Mouse (Mus musculus) neural tube, embryonic 13.5 days (tissue): ENCODE measurements at regions not wholly inside any gene's neighbourhood (a gene's known extent, or its start where the extent isn't known, plus 50 kb on each side); places are given as distances from the start of the nearest gene placed in this dataset.

Source experiments
- ATAC-seq: fragments of 200-750 bp; cut with Nextera tagmentation; 2 replicates; pipeline ENCODE4 v1.8.0; 2017; ENCODE audit warnings: low read depth, mild to moderate bottlenecking, moderate TSS enrichment, moderate library complexity
- H3K27ac ChIP-seq: fragments of 300-500 bp; sonication (generic); replicated peaks from 2 replicates; pipeline ENCODE4 v1.5.1; 2015; ENCODE audit warnings: moderate library complexity, mild to moderate bottlenecking, inconsistent platforms
- H3K27me3 ChIP-seq: fragments of 300-500 bp; sonication (generic); 2 replicates; pipeline ENCODE4 v1.6.1; 2015; ENCODE audit warnings: mild to moderate bottlenecking, inconsistent platforms
- H3K36me3 ChIP-seq: fragments of 300-500 bp; sonication (generic); 2 replicates; pipeline ENCODE4 v1.6.1; 2015; ENCODE audit warnings: mild to moderate bottlenecking, inconsistent platforms
- H3K4me1 ChIP-seq: fragments of 300-500 bp; sonication (generic); replicated peaks from 2 replicates; pipeline ENCODE4 v1.6.1; 2015; ENCODE audit warnings: inconsistent platforms
- H3K4me2 ChIP-seq: fragments of 300-500 bp; sonication (generic); 2 replicates; pipeline ENCODE4 v1.6.1; 2015; ENCODE audit warnings: inconsistent platforms, mild to moderate bottlenecking, moderate library complexity
- H3K4me3 ChIP-seq: fragments of 300-500 bp; sonication (generic); 2 replicates; pipeline ENCODE4 v1.5.1; 2015; ENCODE audit warnings: mild to moderate bottlenecking, inconsistent platforms
- H3K9ac ChIP-seq: fragments of 300-500 bp; sonication (generic); 2 replicates; pipeline ENCODE4 v1.6.1; 2015; ENCODE audit warnings: moderate library complexity, mild to moderate bottlenecking, inconsistent platforms
- H3K9me3 ChIP-seq: fragments of 300-500 bp; sonication (generic); 2 replicates; pipeline ENCODE4 v1.6.1; 2016; ENCODE audit warnings: inconsistent platforms
- WGBS: fragments of 180-500 bp; shearing (Covaris S2); methylation state at CpG from one replicate; pipeline ENCODE4 v1.1.7; 2015; 5-methylcytosine and 5-hydroxymethylcytosine counted together

- no peak overlapping the region for H3K27ac ChIP-seq
- no peaks in the 10 kb centered on the region for H3K9me3 ChIP-seq
- H3K36me3 ChIP-seq: no peaks in the 10 kb centered on the region
- H3K4me3 ChIP-seq: no peak overlapping the region
- 53% methylated on average over 6 of the region's 6 CpGs for WGBS
- H3K4me1 ChIP-seq: no peaks in the 10 kb centered on the region
- no peak overlapping the region for H3K4me2 ChIP-seq
- no peaks in the 10 kb centered on the region for H3K27me3 ChIP-seq
- no peak for ATAC-seq
- H3K9ac ChIP-seq: no peak overlapping the region
Measured at GRCm38 (mm10) chr12:78066024-78066423, 128.0 kb upstream of the Gm6657 start.

GRCm38 (mm10) chr12:78072935-78073334 lies 121.1 kb upstream of the Gm6657 start:
- 78% methylated on average over 9 of the region's 9 CpGs for WGBS
- Histone ChIP-seq H3K9me3 (no peaks in the 10 kb centered on the region), H3K4me2 (no peak overlapping the region), H3K27ac (no peak overlapping the region), H3K27me3 (no peaks in the 10 kb centered on the region), H3K36me3 (no peaks in the 10 kb centered on the region), H3K4me1 (no peaks in the 10 kb centered on the region), H3K9ac (no peak overlapping the region), H3K4me3 (no peak overlapping the region)
- ATAC-seq: no peak

- Histone ChIP-seq H3K36me3 (no peaks in the 10 kb centered on the region), H3K4me1 (no peaks in the 10 kb centered on the region), H3K27me3 (no peaks in the 10 kb centered on the region), H3K27ac (no peak overlapping the region), H3K9me3 (no peaks in the 10 kb centered on the region), H3K9ac (no peak overlapping the region), H3K4me3 (no peak overlapping the region), H3K4me2 (no peak overlapping the region)
- no peak for ATAC-seq
- WGBS: 89% methylated on average over 8 of the region's 8 CpGs
Measured at GRCm38 (mm10) chr12:78074290-78074802, 119.7 kb upstream of the Gm6657 start.

- Histone ChIP-seq H3K9ac (no peak overlapping the region), H3K4me1 (no peaks in the 10 kb centered on the region), H3K9me3 (no peaks in the 10 kb centered on the region), H3K4me2 (no peak overlapping the region), H3K27ac (no peak overlapping the region), H3K36me3 (no peaks in the 10 kb centered on the region), H3K4me3 (no peak overlapping the region), H3K27me3 (no peaks in the 10 kb centered on the region)
- ATAC-seq: no peak
- 54% methylated on average over 5 of the region's 5 CpGs for WGBS
Measured at GRCm38 (mm10) chr12:78077285-78077684, 116.8 kb upstream of the Gm6657 start.

- no peaks in the 10 kb centered on the region for H3K9me3 ChIP-seq
- no peak overlapping the region for H3K4me2 ChIP-seq
- ATAC-seq: no peak
- H3K9ac ChIP-seq: no peak overlapping the region
- WGBS: 86% methylated on average over 1 of the region's 1 CpGs
- H3K4me3 ChIP-seq: no peak overlapping the region
- H3K27me3 ChIP-seq: no peaks in the 10 kb centered on the region
- H3K27ac ChIP-seq: no peak overlapping the region
- no peaks in the 10 kb centered on the region for H3K36me3 ChIP-seq
- no peaks in the 10 kb centered on the region for H3K4me1 ChIP-seq
Measured at GRCm38 (mm10) chr12:78082163-78082562, 111.9 kb upstream of the Gm6657 start.

- no peak overlapping the region for H3K9ac ChIP-seq
- WGBS: 91% methylated on average over 5 of the region's 5 CpGs
- no peaks in the 10 kb centered on the region for H3K36me3 ChIP-seq
- H3K4me2 ChIP-seq: no peak overlapping the region
- no peaks in the 10 kb centered on the region for H3K27me3 ChIP-seq
- no peak overlapping the region for H3K27ac ChIP-seq
- H3K9me3 ChIP-seq: no peaks in the 10 kb centered on the region
- ATAC-seq: no peak
- H3K4me1 ChIP-seq: 0 out of 2 replicates have a peak, but pooled peaks cover 5% of the 10 kb centered on the region
- H3K4me3 ChIP-seq: no peak overlapping the region
Measured at GRCm38 (mm10) chr12:78086016-78086415, 108.0 kb upstream of the Gm6657 start.

- H3K4me1 ChIP-seq: 0 out of 2 replicates have a peak, but pooled peaks cover 5% of the 10 kb centered on the region
- 70% methylated on average over 1 of the region's 1 CpGs for WGBS
- no peak overlapping the region for H3K4me3 ChIP-seq
- H3K27me3 ChIP-seq: no peaks in the 10 kb centered on the region
- no peaks in the 10 kb centered on the region for H3K9me3 ChIP-seq
- no peak overlapping the region for H3K4me2 ChIP-seq
- no peak for ATAC-seq
- no peak overlapping the region for H3K27ac ChIP-seq
- H3K9ac ChIP-seq: no peak overlapping the region
- no peaks in the 10 kb centered on the region for H3K36me3 ChIP-seq
Measured at GRCm38 (mm10) chr12:78087921-78088320, 106.1 kb upstream of the Gm6657 start.

GRCm38 (mm10) chr12:78094471-78094870 lies 99.6 kb upstream of the Gm6657 start:
- Histone ChIP-seq H3K9ac (no peak overlapping the region), H3K27ac (no peak overlapping the region), H3K4me2 (no peak overlapping the region), H3K4me1 (0 out of 2 replicates have a peak, but pooled peaks cover 5% of the 10 kb centered on the region), H3K27me3 (no peaks in the 10 kb centered on the region), H3K4me3 (no peak overlapping the region), H3K36me3 (no peaks in the 10 kb centered on the region), H3K9me3 (no peaks in the 10 kb centered on the region)
- ATAC-seq: no peak
- 85% methylated on average over 4 of the region's 4 CpGs for WGBS

- H3K27ac ChIP-seq: no peak overlapping the region
- H3K4me3 ChIP-seq: no peak overlapping the region
- H3K9me3 ChIP-seq: no peaks in the 10 kb centered on the region
- no peak for ATAC-seq
- H3K27me3 ChIP-seq: no peaks in the 10 kb centered on the region
- no peaks in the 10 kb centered on the region for H3K36me3 ChIP-seq
- 72% methylated on average over 2 of the region's 2 CpGs for WGBS
- no peak overlapping the region for H3K4me2 ChIP-seq
- H3K4me1 ChIP-seq: no peaks in the 10 kb centered on the region; the same call in 1 of the 2 replicates
- H3K9ac ChIP-seq: no peak overlapping the region
Measured at GRCm38 (mm10) chr12:78095352-78095751, 98.7 kb upstream of the Gm6657 start.

- Histone ChIP-seq H3K4me3 (no peak overlapping the region), H3K27ac (no peak overlapping the region), H3K27me3 (no peaks in the 10 kb centered on the region), H3K9me3 (no peaks in the 10 kb centered on the region), H3K9ac (no peak overlapping the region), H3K36me3 (no peaks in the 10 kb centered on the region), H3K4me2 (no peak overlapping the region), H3K4me1 (no peaks in the 10 kb centered on the region; the same call in 1 of the 2 replicates)
- WGBS: 89% methylated on average over 2 of the region's 2 CpGs
- no peak for ATAC-seq
Measured at GRCm38 (mm10) chr12:78095916-78096315, 98.1 kb upstream of the Gm6657 start.

- no peak overlapping the region for H3K4me2 ChIP-seq
- H3K9ac ChIP-seq: no peak overlapping the region
- H3K27ac ChIP-seq: no peak overlapping the region
- no peaks in the 10 kb centered on the region; the same call in 1 of the 2 replicates for H3K4me1 ChIP-seq
- H3K9me3 ChIP-seq: no peaks in the 10 kb centered on the region
- ATAC-seq: 0 out of 2 replicates have a peak, but pooled peaks have one; percentile 15
- no peaks in the 10 kb centered on the region for H3K27me3 ChIP-seq
- no peaks in the 10 kb centered on the region for H3K36me3 ChIP-seq
- no peak overlapping the region for H3K4me3 ChIP-seq
- WGBS: 54% methylated on average over 1 of the region's 1 CpGs
Measured at GRCm38 (mm10) chr12:78097119-78097518, 96.9 kb upstream of the Gm6657 start.

- no peak for ATAC-seq
- no peak overlapping the region for H3K4me3 ChIP-seq
- H3K27ac ChIP-seq: no peak overlapping the region
- WGBS: 79% methylated on average over 2 of the region's 2 CpGs
- H3K27me3 ChIP-seq: no peaks in the 10 kb centered on the region
- H3K4me2 ChIP-seq: no peak overlapping the region
- H3K9me3 ChIP-seq: no peaks in the 10 kb centered on the region
- no peaks in the 10 kb centered on the region; the same call in 1 of the 2 replicates for H3K4me1 ChIP-seq
- no peak overlapping the region for H3K9ac ChIP-seq
- no peaks in the 10 kb centered on the region for H3K36me3 ChIP-seq
Measured at GRCm38 (mm10) chr12:78097692-78098091, 96.3 kb upstream of the Gm6657 start.

- Histone ChIP-seq H3K36me3 (no peaks in the 10 kb centered on the region), H3K27ac (no peak overlapping the region), H3K4me1 (no peaks in the 10 kb centered on the region; the same call in 1 of the 2 replicates), H3K4me2 (no peak overlapping the region), H3K4me3 (no peak overlapping the region), H3K9me3 (no peaks in the 10 kb centered on the region), H3K27me3 (no peaks in the 10 kb centered on the region), H3K9ac (no peak overlapping the region)
- 70% methylated on average over 9 of the region's 9 CpGs for WGBS
- ATAC-seq: no peak
Measured at GRCm38 (mm10) chr12:78098765-78099194, 95.3 kb upstream of the Gm6657 start.
